Mouse (Mus musculus) CD4-positive, CD25-positive, alpha-beta regulatory T cell, adult 2 months (primary cell): ENCODE data around the gene Coq8a.
A peak's percentile ranks its signal among the peaks of the same experiment; 100 is the strongest.

Experiments used
- DNase-seq: peaks from one replicate; pipeline ENCODE4 v3.0.0-alpha.2; 2012; ENCODE audit warnings: low read depth, low spot score

The Coq8a gene

DNA sequence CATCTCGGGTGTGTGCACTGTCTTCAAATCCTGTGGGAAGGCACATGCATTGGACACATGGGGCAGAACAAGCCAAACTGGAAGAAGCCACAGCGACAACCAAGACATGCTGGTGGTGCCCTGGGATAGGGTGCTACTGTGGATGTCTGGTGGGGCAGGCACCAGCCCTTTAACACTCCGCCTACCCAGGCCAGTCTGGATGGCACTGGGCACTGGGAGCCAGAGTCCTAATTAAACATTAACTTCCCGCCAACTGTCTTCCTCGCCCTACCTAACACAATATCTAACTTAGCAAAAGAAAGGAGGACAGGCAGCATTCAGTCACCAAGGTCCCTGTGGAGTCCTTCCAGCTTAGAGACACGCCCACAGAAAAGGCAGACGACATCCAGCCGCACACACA is 23.8 kb downstream of the Coq8a start:
- DNase-seq = no peak

DNA sequence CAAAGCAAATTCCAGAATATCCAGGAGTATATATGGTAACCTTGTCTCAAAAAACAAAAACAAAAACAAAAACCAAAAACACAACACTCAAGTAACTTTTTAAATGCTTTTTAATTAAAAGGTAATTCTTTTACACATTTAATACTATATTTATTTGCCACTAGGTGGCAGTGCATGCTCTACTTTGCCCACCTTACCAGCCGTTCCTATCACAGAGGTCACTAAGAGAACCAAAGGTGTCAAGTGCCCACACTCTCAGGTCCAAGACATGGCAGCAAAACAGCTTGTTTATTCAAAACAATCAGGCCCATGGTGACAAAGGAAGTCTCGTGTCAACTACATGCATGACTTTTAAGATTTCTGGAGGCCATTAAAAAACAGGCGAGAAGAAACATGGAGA is 24.2 kb downstream of the Coq8a start:
- peak; percentile 70 for DNase-seq

DNA sequence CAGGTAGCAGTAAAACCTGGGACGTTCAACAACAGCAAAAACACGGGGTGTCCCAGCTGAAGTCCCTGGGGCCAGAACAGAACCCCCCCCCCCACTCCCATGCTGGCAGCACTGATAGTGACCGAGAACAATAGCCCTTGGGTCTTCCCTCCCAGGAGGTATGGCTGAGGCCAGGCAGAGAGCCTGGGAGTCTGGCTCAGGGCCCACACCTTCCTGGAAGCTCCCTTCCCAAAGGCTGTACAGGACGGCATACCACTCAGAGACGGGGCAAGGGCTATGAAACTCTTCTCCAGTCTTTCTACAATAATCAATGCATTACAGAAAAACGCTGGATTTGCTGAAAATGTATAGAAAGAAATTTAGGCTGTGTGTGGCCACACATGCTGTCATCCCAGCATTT is 24.7 kb downstream of the Coq8a start:
- DNase-seq = no peak

DNA sequence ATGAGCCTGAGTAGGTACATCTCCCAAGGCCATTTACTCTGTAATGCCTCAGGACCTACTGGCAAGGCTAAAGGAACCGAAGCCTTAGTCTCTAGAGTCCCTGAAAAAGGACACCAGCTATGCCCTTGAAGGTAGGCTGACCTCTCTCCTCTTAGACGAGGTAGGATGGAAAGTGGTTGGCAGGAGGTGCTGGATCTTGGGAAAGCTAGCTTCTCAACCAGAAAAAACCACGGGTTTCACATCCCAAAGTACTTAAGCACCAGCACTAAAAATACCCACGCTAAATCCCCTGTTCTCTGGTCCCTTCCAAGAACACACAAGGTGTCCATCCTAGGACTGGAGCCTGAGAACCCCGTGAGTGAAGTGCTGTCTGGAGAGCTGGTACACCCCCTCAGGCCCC is 26.4 kb downstream of the Coq8a start:
- no peak for DNase-seq

DNA sequence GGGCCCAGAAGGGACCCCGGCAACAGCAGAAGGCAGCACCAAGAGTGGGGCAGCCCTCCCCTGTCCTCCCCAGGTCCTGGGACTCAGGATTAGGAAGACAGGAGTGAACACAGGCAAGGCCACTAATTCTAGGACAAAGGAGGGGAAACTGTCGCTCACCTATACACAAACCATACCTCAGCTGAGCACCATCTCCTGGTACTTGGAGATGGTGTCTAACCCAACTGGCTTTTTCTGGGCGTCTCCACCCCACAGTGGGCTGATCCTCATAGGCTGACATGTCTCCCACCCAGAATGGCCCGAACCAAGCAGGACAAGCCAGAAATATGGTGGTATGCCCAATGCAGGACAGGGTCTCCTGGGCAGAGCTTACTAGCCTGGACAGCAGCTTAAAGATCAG is 26.8 kb downstream of the Coq8a start:
- no peak for DNase-seq

DNA sequence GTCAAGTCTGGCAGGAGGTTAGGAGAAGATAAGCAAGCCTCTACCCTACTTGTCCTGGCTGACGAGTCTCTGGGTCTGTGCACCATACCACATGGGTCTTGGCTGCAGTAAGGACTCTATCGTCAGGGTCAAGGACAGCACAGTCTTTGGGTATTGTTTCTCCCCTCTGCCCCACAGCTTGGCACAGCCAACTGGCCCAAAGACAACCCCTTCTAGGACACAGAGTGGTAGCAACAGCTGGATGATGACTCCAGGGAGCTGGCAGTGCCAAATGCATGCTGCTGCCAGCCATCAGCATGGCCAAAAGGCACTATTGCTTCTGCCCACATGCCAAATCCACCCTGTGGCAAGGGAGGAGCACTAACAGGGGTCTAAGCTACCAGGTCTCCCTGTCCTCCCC is 27.5 kb downstream of the Coq8a start:
- no peak for DNase-seq

DNA sequence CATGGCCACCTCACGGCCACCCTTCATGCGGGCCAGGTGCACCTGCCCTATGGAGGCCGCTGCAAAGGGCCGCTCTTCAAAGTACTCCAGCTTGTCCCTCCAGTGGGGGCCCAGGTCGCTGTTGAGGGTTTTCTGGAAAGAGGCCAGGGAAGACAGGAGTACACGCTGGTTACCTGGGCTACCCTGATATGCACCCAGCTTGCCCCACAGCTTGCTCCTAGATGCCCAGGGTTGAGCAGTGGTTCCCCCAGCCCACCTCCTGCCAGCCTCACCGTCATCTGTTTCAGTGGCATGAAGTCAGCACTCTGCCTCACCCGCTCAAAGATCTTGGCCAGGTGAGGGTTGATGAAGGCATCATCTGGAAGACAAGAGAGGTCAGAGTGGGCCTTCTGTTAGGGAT is 29.3 kb downstream of the Coq8a start:
- no peak for DNase-seq

DNA sequence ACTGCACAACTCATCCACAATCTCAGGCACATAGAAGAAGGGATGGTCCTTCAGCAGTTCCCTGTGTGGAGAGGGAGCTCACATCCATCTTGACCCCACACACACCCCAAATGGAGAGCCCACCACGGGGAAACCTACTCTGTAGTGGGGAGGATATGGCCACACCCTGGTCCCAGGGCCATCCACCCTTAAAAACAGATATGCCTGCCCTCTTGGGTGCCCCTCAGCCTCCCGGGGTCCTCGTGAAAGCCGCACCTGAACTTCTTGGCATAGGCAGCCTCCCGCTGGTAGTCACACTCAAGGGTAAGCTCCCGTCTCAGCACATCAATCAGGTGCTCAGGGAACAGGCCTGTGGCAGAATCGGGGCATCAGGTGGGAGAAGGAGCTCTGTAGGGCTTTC is 30.2 kb downstream of the Coq8a start:
- DNase-seq = no peak

DNA sequence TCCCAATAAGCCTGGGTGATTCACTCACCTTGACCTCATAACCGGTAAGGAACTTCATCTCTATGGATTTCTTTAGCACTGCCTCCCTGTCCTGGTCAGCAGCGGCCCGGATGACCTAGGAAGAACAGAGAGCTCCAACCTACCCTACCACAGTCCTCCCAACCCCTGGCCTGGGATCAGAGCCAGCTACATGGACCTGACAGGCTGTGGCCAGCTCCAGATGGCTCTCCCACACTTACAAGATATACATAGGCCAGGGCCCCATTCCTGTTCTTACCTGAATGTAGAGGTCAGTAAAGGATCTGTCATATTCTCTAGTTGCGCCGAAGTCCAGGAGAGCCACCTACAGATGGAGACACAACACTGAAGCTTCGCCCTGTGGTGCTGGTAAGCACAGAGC is 31.1 kb downstream of the Coq8a start:
- DNase-seq = no peak

DNA sequence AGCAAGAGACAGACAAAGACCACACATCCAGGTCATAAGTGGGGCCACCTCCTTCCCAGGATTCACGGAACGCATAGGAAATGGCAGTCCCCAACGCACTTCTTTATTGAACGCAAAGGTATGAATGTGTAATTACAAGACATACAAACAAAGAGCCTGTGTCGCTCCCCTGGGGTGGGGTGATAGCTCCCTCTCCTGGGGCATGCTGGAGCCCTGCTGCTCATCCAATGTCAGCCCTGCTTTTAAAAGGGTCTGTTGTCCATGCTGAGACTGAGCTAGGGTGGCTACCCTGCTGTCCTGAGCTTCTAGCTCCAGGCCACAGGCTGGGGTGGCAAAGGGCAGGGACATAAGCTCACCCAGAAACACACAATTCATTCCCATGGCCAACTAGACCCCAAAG is 32.9 kb downstream of the Coq8a start:
- no peak for DNase-seq

DNA sequence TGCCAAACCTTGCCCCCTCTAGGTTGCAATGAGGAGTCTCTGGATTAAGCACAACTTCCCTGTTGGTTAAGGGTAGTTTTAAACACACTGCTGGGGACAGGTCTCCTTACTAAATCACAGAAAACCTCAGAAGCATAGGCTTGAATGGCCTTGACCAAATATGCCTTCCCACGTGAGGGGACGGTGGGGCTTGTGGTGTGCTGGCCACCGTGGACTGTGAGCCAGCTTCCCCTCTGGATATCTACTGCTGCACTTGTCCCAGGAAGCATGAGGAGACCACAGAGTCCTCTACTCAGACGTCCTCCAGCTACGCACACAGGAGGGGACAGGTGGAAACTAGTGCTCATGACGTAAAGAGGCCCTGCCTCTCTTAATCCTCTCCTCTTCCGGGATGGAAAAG is 36.4 kb downstream of the Coq8a start:
- DNase-seq = no peak

DNA sequence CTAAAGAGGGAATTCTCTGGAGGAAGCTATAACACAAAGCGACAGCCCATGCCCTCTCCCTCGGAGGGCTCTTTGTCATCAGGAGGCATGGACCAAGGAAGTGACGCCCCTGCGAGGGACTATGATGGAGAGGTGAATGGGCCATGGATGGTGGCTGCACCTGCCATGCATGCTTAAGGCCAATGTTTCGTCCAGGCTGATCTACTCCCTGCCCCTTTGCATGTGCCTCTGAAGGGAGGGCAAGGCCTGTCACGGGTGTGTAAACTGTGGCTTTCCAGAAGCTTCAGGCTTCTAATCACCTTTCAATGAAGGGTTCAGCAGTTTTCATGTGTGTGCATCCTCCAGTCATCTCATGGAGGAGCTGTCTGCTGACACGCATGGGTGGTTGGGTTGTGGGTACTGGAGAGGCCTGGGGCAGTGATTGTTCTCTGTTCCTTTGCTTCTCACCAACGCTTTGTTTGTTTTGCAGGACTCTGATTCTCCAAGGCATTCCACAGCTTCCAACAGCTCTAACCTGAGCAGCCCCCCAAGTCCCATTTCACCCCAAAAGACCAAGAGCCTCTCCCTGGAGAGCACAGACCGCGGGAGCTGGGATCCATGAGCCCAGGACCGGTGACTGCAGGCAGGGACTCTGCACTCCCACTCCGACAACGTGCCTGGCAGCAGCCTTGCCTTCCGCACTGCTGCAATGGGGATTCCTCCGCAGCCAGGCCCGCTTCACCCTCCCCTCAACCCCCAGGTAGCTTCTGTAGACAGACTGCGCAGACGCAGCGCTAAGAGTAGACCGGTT is 37.6 kb downstream of the Coq8a start:
- no peak for DNase-seq

DNA sequence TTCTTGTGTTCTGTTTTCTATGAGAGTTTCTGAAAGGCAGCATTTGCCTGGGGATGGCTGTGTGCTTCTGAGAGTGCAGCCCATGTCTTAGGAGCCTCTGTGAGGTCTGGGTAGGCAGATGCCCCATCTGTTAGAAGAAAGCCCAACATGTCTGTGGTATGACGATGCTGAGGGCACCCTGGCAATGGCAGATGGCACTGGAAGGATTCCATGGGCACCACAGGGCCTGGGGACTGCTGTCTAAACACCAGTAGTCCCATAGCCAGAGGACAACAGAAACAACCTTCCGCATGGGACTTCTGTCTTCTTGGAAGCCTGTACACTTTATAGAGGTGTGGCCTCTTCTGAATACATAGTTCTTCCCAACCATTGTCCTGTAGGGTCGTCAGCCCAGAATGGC is 38.2 kb downstream of the Coq8a start:
- no peak for DNase-seq

DNA sequence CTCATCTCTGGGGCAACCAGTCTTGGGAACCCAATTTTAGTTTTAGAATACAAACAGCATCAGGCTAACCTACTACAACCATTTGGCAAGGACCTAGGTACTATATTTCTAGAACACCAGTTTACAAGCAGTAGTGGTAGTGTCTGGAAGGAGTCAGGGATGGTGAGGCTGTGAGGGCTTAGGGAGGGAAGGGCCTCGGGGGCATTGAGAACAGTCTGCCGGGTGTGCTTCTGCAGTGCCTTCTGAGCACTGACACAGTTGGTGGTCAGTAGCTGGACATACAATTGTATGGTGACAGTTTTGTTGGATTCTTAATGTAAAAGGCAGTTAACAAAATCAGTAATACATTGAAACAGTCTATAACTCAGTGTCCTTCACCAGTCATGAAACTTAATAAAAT is 38.9 kb downstream of the Coq8a start:
- DNase-seq = no peak

DNA sequence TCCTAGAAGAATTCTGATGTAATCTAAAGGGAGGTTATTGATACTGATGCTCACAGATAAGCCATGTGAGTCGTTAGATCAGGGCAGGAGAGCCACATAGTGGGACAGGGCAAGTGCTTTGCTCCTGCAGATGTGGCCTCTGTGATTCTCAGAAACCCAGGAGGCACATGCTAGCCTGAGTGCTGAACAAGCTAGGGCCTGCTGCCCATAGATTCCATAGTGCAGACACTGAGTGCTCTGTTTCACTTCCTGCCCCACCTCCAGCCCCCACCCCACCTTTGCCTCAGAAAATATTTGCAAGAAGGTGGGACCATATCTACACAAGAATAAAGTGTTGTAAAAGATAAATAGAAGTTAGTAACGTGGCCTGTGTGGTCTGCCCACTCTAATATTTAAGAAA is 40.8 kb downstream of the Coq8a start:
- no peak for DNase-seq

DNA sequence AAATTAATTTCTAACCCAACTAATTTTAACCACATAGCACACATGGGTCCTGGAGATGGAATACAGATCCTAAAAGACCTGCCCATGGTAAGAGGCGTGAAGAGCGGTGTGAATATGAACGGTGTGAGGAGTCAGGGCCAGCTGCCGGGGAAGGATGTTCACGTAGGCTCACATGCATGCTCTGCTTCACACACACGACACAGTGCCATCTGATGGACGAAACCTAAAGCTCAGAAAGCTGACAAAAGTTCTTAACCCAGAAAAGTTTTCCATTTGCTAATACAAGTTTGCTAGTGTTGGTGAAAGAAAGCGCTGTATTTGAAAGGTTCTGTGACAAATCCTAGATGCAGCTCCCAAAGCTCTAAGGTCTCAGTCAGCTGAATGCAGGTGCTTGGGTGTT is 48.2 kb downstream of the Coq8a start:
- no peak for DNase-seq

DNA sequence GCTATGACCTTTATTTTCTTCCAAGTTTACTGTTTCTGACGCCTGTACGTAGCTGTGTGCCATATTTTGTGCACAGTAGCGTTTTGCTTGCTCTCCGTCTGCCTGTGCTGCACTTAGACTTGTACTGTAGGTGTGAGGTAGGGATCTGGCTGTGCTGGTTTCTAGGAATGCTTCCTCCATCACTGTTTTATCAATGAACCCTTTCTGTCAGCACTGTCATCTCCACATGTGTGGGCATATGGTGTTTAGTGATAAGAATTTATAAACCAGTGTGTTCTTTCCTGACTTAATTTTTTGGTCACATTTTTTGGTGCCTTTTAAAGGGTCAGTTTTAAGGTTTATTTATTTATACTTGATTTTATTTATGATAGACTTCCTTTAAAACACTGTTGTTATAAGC is 50.8 kb downstream of the Coq8a start:
- DNase-seq = no peak

DNA sequence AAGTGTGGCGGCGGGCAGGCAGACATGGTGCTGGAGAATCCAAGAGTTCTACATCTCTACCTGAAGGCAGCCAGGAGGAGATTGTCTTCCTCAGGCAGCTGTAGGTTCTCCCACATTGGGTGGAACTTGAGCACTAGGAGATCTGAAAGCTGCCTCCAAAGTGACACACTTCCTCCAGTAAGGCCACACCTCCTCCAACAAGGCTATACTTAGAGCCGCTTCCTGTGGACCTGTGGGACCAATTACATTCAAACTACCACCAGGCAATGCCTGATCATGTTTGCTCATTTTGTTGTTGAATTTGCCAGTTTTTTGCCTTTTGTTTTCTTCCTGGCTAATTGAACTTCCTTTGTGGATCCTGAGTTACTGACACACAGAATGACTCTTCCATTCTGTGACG is 51.4 kb downstream of the Coq8a start:
- DNase-seq = no peak

DNA sequence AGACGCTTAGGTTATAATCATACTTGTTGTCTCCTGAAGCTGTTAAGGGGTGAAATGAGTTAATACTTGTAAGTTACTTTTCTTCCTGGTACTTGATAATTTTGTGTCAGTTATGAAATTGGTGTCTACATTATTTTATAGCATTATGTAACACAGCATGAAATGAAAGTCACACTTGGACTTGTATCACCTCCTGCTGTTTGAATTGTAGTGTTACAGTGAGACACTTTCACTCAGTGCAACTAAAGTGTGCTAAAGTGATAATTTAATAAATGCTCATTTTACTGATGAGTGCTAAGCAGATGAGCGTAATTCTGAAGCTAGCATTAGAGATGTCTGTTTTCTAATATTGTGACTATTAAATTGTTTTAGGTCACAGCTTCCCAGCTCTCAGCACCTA is 58.4 kb downstream of the Coq8a start:
- DNase-seq = no peak

DNA sequence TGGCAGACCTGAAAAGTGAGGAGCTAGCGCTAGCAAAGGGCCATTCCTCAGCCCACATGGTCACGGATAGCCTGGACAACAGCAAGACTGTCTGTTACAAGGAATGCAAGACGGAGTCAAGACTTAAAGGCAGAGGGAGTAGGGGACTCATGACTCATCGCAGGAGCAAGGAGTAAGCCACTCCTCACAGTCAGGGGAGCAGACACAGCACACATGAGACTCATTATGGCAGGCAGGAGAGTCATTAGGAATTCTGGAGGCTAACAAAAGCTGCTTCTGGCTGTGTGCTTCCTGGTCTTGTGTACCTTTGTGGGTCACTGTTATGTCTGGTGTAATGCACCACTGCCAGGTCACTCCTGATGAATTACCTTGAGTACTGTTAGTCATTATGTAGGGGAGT is 60.2 kb downstream of the Coq8a start:
- no peak for DNase-seq

DNA sequence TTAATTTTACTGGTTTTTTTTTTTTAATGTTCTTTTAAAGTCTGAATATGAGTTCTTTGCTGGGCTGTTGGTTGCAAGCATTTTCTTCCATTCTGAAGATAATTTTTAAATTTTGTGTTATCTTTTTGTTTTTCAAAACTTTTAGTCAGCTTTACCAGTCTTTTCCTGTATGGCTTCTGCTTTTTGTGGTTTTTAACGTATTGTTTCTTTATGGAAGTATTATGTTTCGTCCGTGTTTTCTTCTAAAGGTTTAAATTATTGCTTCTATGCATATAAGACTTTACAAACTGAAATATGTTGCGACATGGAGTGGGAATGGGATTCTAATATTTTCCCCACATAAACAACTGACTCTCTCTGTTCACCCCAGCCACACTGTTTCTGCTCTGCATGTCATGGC is 67.2 kb downstream of the Coq8a start:
- DNase-seq = no peak

DNA sequence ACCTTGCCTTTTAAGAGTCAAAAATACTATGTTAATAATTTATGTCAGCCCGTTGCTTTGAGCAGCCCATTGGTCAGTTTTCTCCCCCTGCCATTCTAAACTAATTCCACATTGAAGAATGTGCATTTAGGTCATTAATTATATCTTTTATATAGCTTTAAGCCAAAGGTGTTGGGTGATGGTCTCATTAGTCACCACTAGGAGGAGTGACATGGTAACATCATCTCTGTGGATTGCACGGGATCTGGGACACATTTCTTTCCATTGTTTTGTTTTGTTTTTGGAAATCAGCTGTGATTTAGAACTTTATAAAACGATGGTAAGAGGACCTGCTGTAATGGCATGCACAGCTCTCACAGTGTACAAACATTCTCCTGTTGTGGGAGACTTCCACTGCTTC is 68.0 kb downstream of the Coq8a start:
- DNase-seq = no peak

DNA sequence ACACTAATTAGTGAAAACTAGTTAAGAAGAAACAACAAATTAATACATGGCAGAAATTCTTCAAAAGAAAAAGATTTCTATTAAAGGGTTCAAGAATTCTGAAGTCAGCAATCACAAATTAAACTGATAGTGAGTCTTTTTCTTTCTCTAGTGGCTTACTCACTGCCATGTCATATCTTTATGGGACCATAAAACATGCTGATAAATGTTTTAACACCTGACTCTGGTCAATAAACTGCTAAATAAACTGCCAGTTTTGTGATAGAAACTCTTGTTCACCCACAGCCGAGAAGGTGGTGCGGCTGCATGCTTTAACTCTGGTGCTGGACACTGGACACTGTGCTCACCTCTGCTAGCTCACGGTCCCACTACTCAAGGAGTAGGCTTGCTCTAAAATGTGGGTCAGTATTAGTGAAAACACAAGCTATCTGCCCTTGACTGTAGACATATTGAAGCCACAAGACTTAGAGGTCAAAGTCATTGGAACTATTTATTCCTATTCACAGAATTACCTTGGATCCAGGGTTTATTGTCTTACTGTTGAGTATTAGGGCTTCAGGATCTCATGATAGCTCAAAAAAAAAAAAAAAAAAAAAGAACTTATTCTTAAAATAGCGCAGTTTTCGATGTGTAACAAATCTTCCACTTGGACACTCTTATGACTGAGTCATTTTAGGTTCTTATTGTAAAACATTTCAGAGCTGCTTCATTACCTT is 71.2 kb downstream of the Coq8a start:
- no peak for DNase-seq

DNA sequence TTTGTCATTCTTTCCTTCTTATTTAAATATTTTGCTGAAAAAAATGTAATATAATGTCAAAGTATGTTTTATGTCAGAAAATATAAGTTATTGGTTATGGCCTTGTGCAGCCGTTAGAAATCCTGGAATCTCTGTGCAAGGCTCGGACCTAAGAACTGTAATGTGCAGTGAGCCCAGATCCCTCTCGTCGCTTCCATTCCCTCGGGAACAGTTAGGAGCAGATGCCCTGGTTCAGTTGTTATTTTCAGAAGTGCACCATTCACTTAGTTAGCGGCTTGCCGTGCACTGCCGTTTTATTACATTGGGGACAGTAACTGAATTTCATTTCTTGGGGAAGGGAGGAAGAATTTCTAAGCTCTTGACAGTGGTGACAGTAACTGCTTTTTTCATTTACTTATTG is 81.2 kb downstream of the Coq8a start:
- DNase-seq = no peak
